ENCODE assay signal across 22 mouse cellular contexts in the genomic region with DNA sequence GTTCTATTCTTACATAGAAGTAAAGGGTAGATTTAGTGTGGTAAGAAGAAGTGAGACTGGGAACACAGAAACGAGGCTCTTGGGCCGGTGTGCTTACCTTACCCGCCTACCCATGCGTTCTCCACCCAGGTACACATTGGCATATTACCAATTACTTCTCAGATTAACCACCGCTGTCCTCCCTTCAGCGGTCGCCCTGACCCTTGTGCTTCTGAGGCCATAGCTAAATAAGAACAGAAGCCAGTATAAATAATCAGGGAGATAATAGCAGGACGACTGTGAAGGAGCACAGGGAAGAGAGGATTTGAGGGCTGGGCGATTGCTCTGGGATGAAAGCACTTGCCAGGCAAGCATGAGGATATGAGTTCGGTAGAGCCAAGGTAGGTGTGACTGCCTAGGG. TPM values are rescaled to one million over a fixed set of nuclear protein-coding genes. Genes with fewer than 3 reads are reported as not detected.
DNase-seq lines count a peak whose midpoint lies in the region; ATAC-seq and TF ChIP-seq lines count a peak whose summit lies in the region.
"Had no signal": no experiment of that assay in that cellular context is flagged by ENCODE, and none has a peak within 500 bp of the region (broad histone marks: within the 10 kb centered on the region; RNA-seq: fewer than 3 reads in every experiment).

No protein-coding gene starts in this region.

- H3K4me2 ChIP-seq in liver, embryonic 16.5 days (ENCODE audit: low read depth, low read length) = no peak overlapping the region
- no peak overlapping the region for H3K4me2 ChIP-seq in liver, embryonic 12.5 days
- no peak overlapping the region for H3K4me2 ChIP-seq in intestine, postnatal 0 days (replicated peaks; ENCODE audit: low read depth)
- H3K4me2 ChIP-seq: embryonic facial prominence, embryonic 12.5 days; forebrain, embryonic 15.5 days; heart, embryonic 13.5 days had no signal

- no peak overlapping the region for H3K4me3 ChIP-seq in kidney, adult 2 months (ENCODE audit: insufficient read depth, low read depth, low read length)
- no peak overlapping the region for H3K4me3 ChIP-seq in liver, embryonic 16.5 days (ENCODE audit: low read depth, low read length)
- no peak overlapping the region for H3K4me3 ChIP-seq in liver, embryonic 12.5 days
- no peak overlapping the region for H3K4me3 ChIP-seq in intestine, postnatal 0 days (ENCODE audit: low read depth, low read length)
- H3K4me3 ChIP-seq: embryonic facial prominence, embryonic 12.5 days; forebrain, embryonic 15.5 days; heart, embryonic 13.5 days had no signal

- no peak overlapping the region for H3K27ac ChIP-seq in kidney, adult 2 months (ENCODE audit: insufficient read depth, low read depth, low read length)
- no peak overlapping the region for H3K27ac ChIP-seq in liver, embryonic 16.5 days (ENCODE audit: low read length)
- no peak overlapping the region for H3K27ac ChIP-seq in liver, embryonic 12.5 days
- no peak overlapping the region for H3K27ac ChIP-seq in intestine, postnatal 0 days (ENCODE audit: low read depth, low read length)
- H3K27ac ChIP-seq: embryonic facial prominence, embryonic 12.5 days; forebrain, embryonic 15.5 days; heart, embryonic 13.5 days had no signal

- ATAC-seq in liver, embryonic 16.5 days (ENCODE audit: low read depth) = peak; percentile 62
- no peak for ATAC-seq in liver, embryonic 12.5 days
- no peak for ATAC-seq in intestine, postnatal 0 days
- ATAC-seq: activated CD4-positive, CD25-positive, alpha-beta regulatory T cell, adult 4 months; forebrain, embryonic 15.5 days; Patski had no signal

- no peaks in the 10 kb centered on the region for H3K9me3 ChIP-seq in liver, embryonic 16.5 days (replicated peaks; ENCODE audit: control insufficient read depth, low read length)
- H3K9me3 ChIP-seq in liver, embryonic 12.5 days (replicated peaks) = no peaks in the 10 kb centered on the region
- no peaks in the 10 kb centered on the region for H3K9me3 ChIP-seq in intestine, postnatal 0 days (ENCODE audit: control insufficient read depth)
- H3K9me3 ChIP-seq: embryonic facial prominence, embryonic 12.5 days; forebrain, embryonic 15.5 days; heart, embryonic 13.5 days had no signal

- peak; percentile 47 for DNase-seq in kidney, adult 2 months
- DNase-seq in kidney, postnatal 10 days = no peak
- peak; percentile 13 for DNase-seq in ovary, postnatal 36 days (ENCODE audit: low spot score)
- DNase-seq in ovary, postnatal 10 days (ENCODE audit: low spot score) = no peak
- DNase-seq: adrenal gland, postnatal 14 days; cerebellum, adult 11-12 months; cerebellum, adult 9-10 months; cerebellum, postnatal 25 days; gastrocnemius, postnatal 36 days; heart, adult 11 months; heart, postnatal 36 days had no signal

- no peaks in the 10 kb centered on the region for H3K36me3 ChIP-seq in kidney, adult 2 months (ENCODE audit: control insufficient read depth, insufficient read depth, low read length)
- no peaks in the 10 kb centered on the region for H3K36me3 ChIP-seq in liver, embryonic 16.5 days (ENCODE audit: control insufficient read depth, insufficient read depth)
- H3K36me3 ChIP-seq in liver, embryonic 12.5 days = peaks cover 7% of the 10 kb centered on the region; the same call in 1 of the 2 replicates
- H3K36me3 ChIP-seq in intestine, postnatal 0 days (ENCODE audit: control insufficient read depth, insufficient read depth) = 0 out of 2 replicates have a peak, but pooled peaks cover 3% of the 10 kb centered on the region
- H3K36me3 ChIP-seq: embryonic facial prominence, embryonic 12.5 days; forebrain, embryonic 15.5 days; heart, embryonic 13.5 days had no signal

- no peak for TF ChIP-seq CTCF in kidney, adult 2 months (conservative IDR thresholded peaks at IDR 0.05; ENCODE audit: insufficient read depth, insufficient read length, low read depth, low read length)
- TF ChIP-seq CTCF in intestine, postnatal 0 days (IDR thresholded peaks at IDR 0.05; ENCODE audit: low read depth) = no peak

- peaks cover 28% of the 10 kb centered on the region for H3K4me1 ChIP-seq in kidney, adult 2 months (ENCODE audit: control insufficient read depth, insufficient read depth, low read length)
- H3K4me1 ChIP-seq in liver, embryonic 16.5 days (ENCODE audit: control insufficient read depth, low read depth, low read length) = no peaks in the 10 kb centered on the region; the same call in 1 of the 2 replicates
- H3K4me1 ChIP-seq in liver, embryonic 12.5 days = 0 out of 2 replicates have a peak, but pooled peaks cover 13% of the 10 kb centered on the region
- 0 out of 2 replicates have a peak, but pooled peaks cover 9% of the 10 kb centered on the region for H3K4me1 ChIP-seq in intestine, postnatal 0 days (replicated peaks; ENCODE audit: control insufficient read depth, insufficient read depth, low read length)
- H3K4me1 ChIP-seq: embryonic facial prominence, embryonic 12.5 days; forebrain, embryonic 15.5 days had no signal

- no peaks in the 10 kb centered on the region for H3K27me3 ChIP-seq in kidney, adult 2 months (replicated peaks; ENCODE audit: control insufficient read depth, insufficient read depth, low read length)
- no peaks in the 10 kb centered on the region for H3K27me3 ChIP-seq in liver, embryonic 16.5 days (ENCODE audit: control insufficient read depth, insufficient read depth, low read depth, low read length)
- H3K27me3 ChIP-seq in liver, embryonic 12.5 days (replicated peaks) = no peaks in the 10 kb centered on the region
- H3K27me3 ChIP-seq in intestine, postnatal 0 days (replicated peaks; ENCODE audit: control insufficient read depth, insufficient read depth, low read length) = no peaks in the 10 kb centered on the region
- H3K27me3 ChIP-seq: embryonic facial prominence, embryonic 12.5 days; forebrain, embryonic 15.5 days; Patski had no signal

- H3K9ac ChIP-seq in liver, embryonic 16.5 days (ENCODE audit: low read depth, low read length) = no peak overlapping the region
- H3K9ac ChIP-seq in liver, embryonic 12.5 days = no peak overlapping the region
- H3K9ac ChIP-seq in intestine, postnatal 0 days (ENCODE audit: low read depth, low read length) = no peak overlapping the region
- H3K9ac ChIP-seq: embryonic facial prominence, embryonic 12.5 days; forebrain, embryonic 15.5 days; heart, embryonic 13.5 days had no signal

- no peak for TF ChIP-seq POLR2A in kidney, adult 2 months (IDR thresholded peaks at IDR 0.05; ENCODE audit: low read depth, low read length)

- 48% methylated on average over 10 of the region's 10 CpGs for WGBS in kidney, adult 2 months
- 62% methylated on average over 10 of the region's 10 CpGs for WGBS in liver, embryonic 16.5 days (ENCODE audit: insufficient replicate concordance)
- WGBS in liver, embryonic 12.5 days (ENCODE audit: insufficient replicate concordance) = 76% methylated on average over 10 of the region's 10 CpGs
- WGBS in intestine, postnatal 0 days = 55% methylated on average over 10 of the region's 10 CpGs

RNA-seq across cellular contexts. Expression of a gene that starts 11.5 kb away (rescaled TPM):
- polyA plus RNA-seq in kidney, adult 2 months (2012; rRNA removed) = not detected in 2 replicates
- polyA plus RNA-seq in liver, embryonic 16.5 days (2015; fragmentation: Nextera tagmentation; extraction: Ambion mirVana) = not detected in 2 replicates
- polyA plus RNA-seq in liver, embryonic 12.5 days (2016; fragmentation: Nextera tagmentation; extraction: Ambion mirVana) = not detected in 2 replicates
- polyA plus RNA-seq in intestine, postnatal 0 days (2015; fragmentation: Nextera tagmentation; extraction: Ambion mirVana) = 0.12 TPM in 1 of 2 replicates, not detected in the other
- polyA plus RNA-seq: activated CD4-positive, CD25-positive, alpha-beta regulatory T cell, adult 4 months; cortical plate, adult 2 months; embryonic facial prominence, embryonic 12.5 days; forebrain, embryonic 11.5 days; forebrain, embryonic 15.5 days; heart, embryonic 13.5 days; heart, postnatal 0 days; Patski had no signal

RNA-seq across cellular contexts. Expression of a gene that starts 42.9 kb away (rescaled TPM):
- polyA plus RNA-seq in kidney, adult 2 months (2012; rRNA removed) = 44.2 and 60.5 TPM in 2 replicates
- polyA plus RNA-seq in liver, embryonic 16.5 days (2015; fragmentation: Nextera tagmentation; extraction: Ambion mirVana) = 6.6 and 8.4 TPM in 2 replicates
- 11.9 and 12.7 TPM in 2 replicates for polyA plus RNA-seq in liver, embryonic 12.5 days (2016; fragmentation: Nextera tagmentation; extraction: Ambion mirVana)
- polyA plus RNA-seq in intestine, postnatal 0 days (2015; fragmentation: Nextera tagmentation; extraction: Ambion mirVana) = 37.4 and 37.7 TPM in 2 replicates

Comparison
In these comparisons a context has a peak if more than half of its experiments do, and no peak if none do; other contexts are left out.
1. DNase-seq: peak in kidney, adult 2 months (single experiment) and ovary, postnatal 36 days (single experiment); none in kidney, postnatal 10 days (single experiment) and ovary, postnatal 10 days (single experiment).